Comparison of ENCODE assay signal across 25 mouse cellular contexts in the genomic region with DNA sequence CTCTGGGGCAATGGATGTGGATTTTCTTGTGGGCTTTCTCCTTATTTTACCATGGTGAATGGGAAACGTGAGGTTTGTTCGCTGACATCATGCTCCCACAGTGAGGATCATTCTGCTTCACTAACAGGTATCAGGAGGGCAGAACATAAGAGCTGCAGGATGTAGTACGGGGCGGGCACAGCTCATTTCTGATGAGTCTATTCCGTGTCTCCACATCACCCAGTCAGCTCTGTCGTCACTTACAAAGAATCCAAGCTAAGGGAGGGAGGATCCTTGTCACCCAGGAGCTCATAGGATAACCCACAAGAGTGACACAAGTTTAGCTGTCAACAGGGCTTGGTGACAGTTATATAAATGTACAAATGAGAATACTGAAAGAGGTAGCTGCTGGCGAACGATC.
DNase-seq lines count a peak whose midpoint lies in the region; ATAC-seq and TF ChIP-seq lines count a peak whose summit lies in the region.
"Had no signal": no experiment of that assay in that cellular context is flagged by ENCODE, and none has a peak within 500 bp of the region (broad histone marks: within the 10 kb centered on the region; RNA-seq: fewer than 3 reads in every experiment).

No protein-coding gene starts in this region.

- no peak overlapping the region for H3K9ac ChIP-seq in heart, embryonic 12.5 days
- H3K9ac ChIP-seq in heart, adult 2 months (ENCODE audit: low read depth, low read length), result no peak overlapping the region
- no peak overlapping the region for H3K9ac ChIP-seq in heart, embryonic 15.5 days
- H3K9ac ChIP-seq in midbrain, embryonic 13.5 days (replicated peaks), result no peak overlapping the region
- H3K9ac ChIP-seq in midbrain, embryonic 15.5 days, result no peak overlapping the region
- H3K9ac ChIP-seq: embryonic facial prominence, embryonic 13.5 days; forebrain, embryonic 12.5 days; forebrain, embryonic 15.5 days; hindbrain, embryonic 12.5 days; hindbrain, embryonic 15.5 days had no signal

- 39% methylated on average over 8 of the region's 8 CpGs for WGBS in heart, embryonic 12.5 days
- WGBS in heart, adult 2 months, result 53% methylated on average over 8 of the region's 8 CpGs
- 41% methylated on average over 8 of the region's 8 CpGs for WGBS in heart, embryonic 15.5 days
- WGBS in midbrain, embryonic 13.5 days, result 70% methylated on average over 8 of the region's 8 CpGs
- WGBS in midbrain, embryonic 15.5 days, result 69% methylated on average over 8 of the region's 8 CpGs

- 0 out of 2 replicates have a peak, but pooled peaks have one; percentile 22 for ATAC-seq in heart, embryonic 12.5 days (ENCODE audit: insufficient number of reproducible peaks, low FRiP score)
- ATAC-seq in heart, embryonic 15.5 days (replicated peaks; ENCODE audit: insufficient number of reproducible peaks, insufficient read depth, low FRiP score, low read depth), result 0 out of 2 replicates have a peak, but pooled peaks have one; percentile 43
- ATAC-seq in midbrain, embryonic 13.5 days, result 0 out of 2 replicates have a peak, but pooled peaks have one; percentile 27
- ATAC-seq in midbrain, embryonic 15.5 days (replicated peaks), result no peak
- ATAC-seq: activated CD4-positive, CD25-positive, alpha-beta regulatory T cell, adult 4 months; CD4-positive, CD25-positive, alpha-beta regulatory T cell, adult 4 months; forebrain, embryonic 15.5 days; intestine, postnatal 0 days had no signal

- no peak for TF ChIP-seq EP300 in heart, adult 2 months (IDR thresholded peaks at IDR 0.05; ENCODE audit: insufficient read depth, low read depth, low read length)

- TF ChIP-seq CTCF in heart, adult 2 months (IDR thresholded peaks at IDR 0.05), result no peak

- no peaks in the 10 kb centered on the region for H3K36me3 ChIP-seq in heart, embryonic 12.5 days
- no peaks in the 10 kb centered on the region for H3K36me3 ChIP-seq in heart, adult 2 months (ENCODE audit: control insufficient read depth, insufficient read depth, low read length)
- no peaks in the 10 kb centered on the region for H3K36me3 ChIP-seq in heart, embryonic 15.5 days
- H3K36me3 ChIP-seq in midbrain, embryonic 13.5 days, result no peaks in the 10 kb centered on the region
- no peaks in the 10 kb centered on the region for H3K36me3 ChIP-seq in midbrain, embryonic 15.5 days (replicated peaks)
- H3K36me3 ChIP-seq: embryonic facial prominence, embryonic 10.5 days; embryonic facial prominence, embryonic 13.5 days; forebrain, embryonic 12.5 days; forebrain, embryonic 15.5 days; hindbrain, embryonic 12.5 days; hindbrain, embryonic 15.5 days had no signal

- peaks cover 7% of the 10 kb centered on the region for H3K4me1 ChIP-seq in heart, embryonic 12.5 days (replicated peaks)
- H3K4me1 ChIP-seq in heart, adult 2 months (ENCODE audit: control insufficient read depth, insufficient read depth, low read length), result no peaks in the 10 kb centered on the region
- peaks cover 6% of the 10 kb centered on the region; the same call in 1 of the 2 replicates for H3K4me1 ChIP-seq in heart, embryonic 15.5 days (replicated peaks)
- H3K4me1 ChIP-seq in midbrain, embryonic 13.5 days (replicated peaks), result peaks cover 14% of the 10 kb centered on the region
- H3K4me1 ChIP-seq in midbrain, embryonic 15.5 days, result peaks cover 14% of the 10 kb centered on the region

- intact Hi-C loops in heart, adult 2 months (cut with DNase I), result no loop called here
- intact Hi-C loops in heart, postnatal 25 days (cut with DNase I), result no loop called here

- peaks cover 46% of the 10 kb centered on the region for H3K27me3 ChIP-seq in heart, embryonic 12.5 days (replicated peaks)
- H3K27me3 ChIP-seq in heart, adult 2 months (ENCODE audit: control insufficient read depth, insufficient read depth, low read length), result no peaks in the 10 kb centered on the region
- peaks cover 34% of the 10 kb centered on the region for H3K27me3 ChIP-seq in heart, embryonic 15.5 days
- peaks cover 20% of the 10 kb centered on the region for H3K27me3 ChIP-seq in midbrain, embryonic 13.5 days
- no peaks in the 10 kb centered on the region for H3K27me3 ChIP-seq in midbrain, embryonic 15.5 days (replicated peaks)
- H3K27me3 ChIP-seq: embryonic facial prominence, embryonic 13.5 days; hindbrain, embryonic 12.5 days had no signal

- no peak for DNase-seq in heart, adult 2 months
- no peak for DNase-seq in heart, postnatal 25 days (ENCODE audit: low spot score)
- DNase-seq: adrenal gland, adult 8-10 months; adrenal gland, postnatal 25 days; cerebellum, adult 11-12 months; cerebellum, adult 8-10 months; cerebellum, postnatal 10 days; cerebellum, postnatal 36 days; embryo, embryonic 11 days; gastrocnemius, postnatal 25 days; kidney, adult 2 months had no signal

- no peak overlapping the region for H3K27ac ChIP-seq in heart, embryonic 12.5 days (ENCODE audit: poor library complexity, severe bottlenecking)
- no peak overlapping the region for H3K27ac ChIP-seq in heart, adult 2 months
- H3K27ac ChIP-seq in heart, embryonic 15.5 days, result no peak overlapping the region
- no peak overlapping the region for H3K27ac ChIP-seq in midbrain, embryonic 13.5 days
- no peak overlapping the region for H3K27ac ChIP-seq in midbrain, embryonic 15.5 days
- H3K27ac ChIP-seq: embryonic facial prominence, embryonic 10.5 days; embryonic facial prominence, embryonic 13.5 days; forebrain, embryonic 12.5 days; forebrain, embryonic 15.5 days; hindbrain, embryonic 12.5 days; hindbrain, embryonic 15.5 days had no signal

- H3K4me2 ChIP-seq in heart, embryonic 12.5 days, result no peak overlapping the region
- no peak overlapping the region for H3K4me2 ChIP-seq in heart, embryonic 15.5 days
- H3K4me2 ChIP-seq in midbrain, embryonic 13.5 days (replicated peaks), result no peak overlapping the region
- no peak overlapping the region for H3K4me2 ChIP-seq in midbrain, embryonic 15.5 days
- H3K4me2 ChIP-seq: embryonic facial prominence, embryonic 13.5 days; forebrain, embryonic 12.5 days; forebrain, embryonic 15.5 days; hindbrain, embryonic 12.5 days; hindbrain, embryonic 15.5 days had no signal

- TF ChIP-seq POLR2A in heart, adult 2 months (IDR thresholded peaks at IDR 0.05; ENCODE audit: insufficient read depth, low read depth, low read length), result no peak

- no peaks in the 10 kb centered on the region for H3K79me2 ChIP-seq in heart, adult 2 months (replicated peaks; ENCODE audit: control insufficient read depth, insufficient read depth, low read length)

- no peaks in the 10 kb centered on the region for H3K9me3 ChIP-seq in heart, embryonic 12.5 days (replicated peaks)
- H3K9me3 ChIP-seq in heart, embryonic 15.5 days (replicated peaks), result no peaks in the 10 kb centered on the region
- H3K9me3 ChIP-seq in midbrain, embryonic 13.5 days, result no peaks in the 10 kb centered on the region
- no peaks in the 10 kb centered on the region for H3K9me3 ChIP-seq in midbrain, embryonic 15.5 days
- H3K9me3 ChIP-seq: embryonic facial prominence, embryonic 10.5 days; embryonic facial prominence, embryonic 13.5 days; forebrain, embryonic 12.5 days; forebrain, embryonic 15.5 days; hindbrain, embryonic 12.5 days; hindbrain, embryonic 15.5 days had no signal

- H3K4me3 ChIP-seq in heart, embryonic 12.5 days, result no peak overlapping the region
- no peak overlapping the region for H3K4me3 ChIP-seq in heart, adult 2 months
- H3K4me3 ChIP-seq in heart, embryonic 15.5 days, result no peak overlapping the region
- H3K4me3 ChIP-seq in midbrain, embryonic 13.5 days (replicated peaks), result no peak overlapping the region
- no peak overlapping the region for H3K4me3 ChIP-seq in midbrain, embryonic 15.5 days
- H3K4me3 ChIP-seq: embryonic facial prominence, embryonic 10.5 days; embryonic facial prominence, embryonic 13.5 days; erythroblast, embryonic 14.5 days; forebrain, embryonic 12.5 days; forebrain, embryonic 15.5 days; hindbrain, embryonic 12.5 days; hindbrain, embryonic 15.5 days had no signal
